Mouse (Mus musculus): ENCODE measurements around the gene Rerg. TPM values are rescaled to one million over a fixed set of nuclear protein-coding genes. Genes with fewer than 3 reads are reported as not detected.

Rerg gene
- polyA plus RNA-seq, 1 experiment: 3.1 TPM

GRCm38 (mm10) chr6:137061880-137062531 lies 108.3 kb downstream of the Rerg start:
- no peak overlapping the region for H3K4me2 ChIP-seq (ENCODE audit: low read depth)
- no peaks in the 10 kb centered on the region for H3K36me3 ChIP-seq (ENCODE audit: control insufficient read depth, insufficient read depth)
- no peaks in the 10 kb centered on the region for H3K79me2 ChIP-seq (ENCODE audit: control insufficient read depth, insufficient read depth)
- H3K27me3 ChIP-seq (ENCODE audit: control insufficient read depth, insufficient read depth, insufficient read length): no peaks in the 10 kb centered on the region
- TF ChIP-seq MAX (IDR thresholded peaks at IDR 0.05; ENCODE audit: low read depth): no peak
- no peak for TF ChIP-seq POLR2A (IDR thresholded peaks at IDR 0.05; ENCODE audit: insufficient read length, low read depth)
- TF ChIP-seq TCF3 (IDR thresholded peaks at IDR 0.05; ENCODE audit: insufficient read length, low read depth): no peak
- TF ChIP-seq E2F4 (IDR thresholded peaks at IDR 0.05; ENCODE audit: insufficient read depth): no peak
- no peak for TF ChIP-seq CEBPB (IDR thresholded peaks at IDR 0.05; ENCODE audit: insufficient read depth, poor library complexity, severe bottlenecking)
- TF ChIP-seq MYOG (IDR thresholded peaks at IDR 0.05; ENCODE audit: control insufficient read depth in 1 of 3, insufficient read depth in 1 of 3, insufficient read length in 2 of 3, low read depth in 2 of 3): no peak
- no peak for TF ChIP-seq POLR2AphosphoS2 (IDR thresholded peaks at IDR 0.05; ENCODE audit: insufficient read length, low read depth)
- no peak for TF ChIP-seq TCF12 (IDR thresholded peaks at IDR 0.05; ENCODE audit: insufficient read depth, poor library complexity, severe bottlenecking)
- no peak for TF ChIP-seq MYOD1 (IDR thresholded peaks at IDR 0.05; ENCODE audit: control insufficient read depth in 1 of 3, insufficient read length in 2 of 3, low read depth in 2 of 3)
- no peak for TF ChIP-seq REST (IDR thresholded peaks at IDR 0.05; ENCODE audit: insufficient read depth, insufficient read length)
- TF ChIP-seq USF1 (IDR thresholded peaks at IDR 0.05; ENCODE audit: low read depth): no peak
- TF ChIP-seq SRF (IDR thresholded peaks at IDR 0.05; ENCODE audit: control insufficient read depth, insufficient read length, low read depth): no peak
- no peak overlapping the region for H3K4me3 ChIP-seq
- no peak overlapping the region for H3ac ChIP-seq (ENCODE audit: control insufficient read depth, insufficient read length)

- Histone ChIP-seq H3K4me2 (ENCODE audit: low read depth) (no peak overlapping the region), H3K79me2 (ENCODE audit: control insufficient read depth, insufficient read depth) (no peaks in the 10 kb centered on the region), H3K27me3 (ENCODE audit: control insufficient read depth, insufficient read depth, insufficient read length) (no peaks in the 10 kb centered on the region), H3ac (ENCODE audit: control insufficient read depth, insufficient read length) (no peak overlapping the region), H3K4me3 (no peak overlapping the region), H3K36me3 (ENCODE audit: control insufficient read depth, insufficient read depth) (no peaks in the 10 kb centered on the region)
- TF ChIP-seq TCF12 (IDR thresholded peaks at IDR 0.05; ENCODE audit: insufficient read depth, poor library complexity, severe bottlenecking): no peak
- no peak for TF ChIP-seq POLR2AphosphoS2 (IDR thresholded peaks at IDR 0.05; ENCODE audit: insufficient read length, low read depth)
- no peak for TF ChIP-seq REST (IDR thresholded peaks at IDR 0.05; ENCODE audit: insufficient read depth, insufficient read length)
- TF ChIP-seq USF1 (IDR thresholded peaks at IDR 0.05; ENCODE audit: low read depth): no peak
- TF ChIP-seq POLR2A (IDR thresholded peaks at IDR 0.05; ENCODE audit: insufficient read length, low read depth): no peak
- TF ChIP-seq CEBPB (IDR thresholded peaks at IDR 0.05; ENCODE audit: insufficient read depth, poor library complexity, severe bottlenecking): no peak
- no peak for TF ChIP-seq E2F4 (IDR thresholded peaks at IDR 0.05; ENCODE audit: insufficient read depth)
- TF ChIP-seq MAX (IDR thresholded peaks at IDR 0.05; ENCODE audit: low read depth): no peak
- TF ChIP-seq TCF3 (IDR thresholded peaks at IDR 0.05; ENCODE audit: insufficient read length, low read depth): no peak
- TF ChIP-seq SRF (IDR thresholded peaks at IDR 0.05; ENCODE audit: control insufficient read depth, insufficient read length, low read depth): no peak
- no peak for TF ChIP-seq MYOG (IDR thresholded peaks at IDR 0.05; ENCODE audit: control insufficient read depth in 1 of 3, insufficient read depth in 1 of 3, insufficient read length in 2 of 3, low read depth in 2 of 3)
- no peak for TF ChIP-seq MYOD1 (IDR thresholded peaks at IDR 0.05; ENCODE audit: control insufficient read depth in 1 of 3, insufficient read length in 2 of 3, low read depth in 2 of 3)
Observed at GRCm38 (mm10) chr6:137060595-137060994, 109.7 kb downstream of the Rerg start.

- TF ChIP-seq USF1 (IDR thresholded peaks at IDR 0.05; ENCODE audit: low read depth): no peak
- TF ChIP-seq TCF3 (IDR thresholded peaks at IDR 0.05; ENCODE audit: insufficient read length, low read depth): no peak
- no peak for TF ChIP-seq MAX (IDR thresholded peaks at IDR 0.05; ENCODE audit: low read depth)
- no peak for TF ChIP-seq TCF12 (IDR thresholded peaks at IDR 0.05; ENCODE audit: insufficient read depth, poor library complexity, severe bottlenecking)
- TF ChIP-seq MYOG (IDR thresholded peaks at IDR 0.05; ENCODE audit: control insufficient read depth in 1 of 3, insufficient read depth in 1 of 3, insufficient read length in 2 of 3, low read depth in 2 of 3): no peak
- no peak for TF ChIP-seq SRF (IDR thresholded peaks at IDR 0.05; ENCODE audit: control insufficient read depth, insufficient read length, low read depth)
- no peak for TF ChIP-seq POLR2AphosphoS2 (IDR thresholded peaks at IDR 0.05; ENCODE audit: insufficient read length, low read depth)
- TF ChIP-seq E2F4 (IDR thresholded peaks at IDR 0.05; ENCODE audit: insufficient read depth): no peak
- no peak for TF ChIP-seq POLR2A (IDR thresholded peaks at IDR 0.05; ENCODE audit: insufficient read length, low read depth)
- TF ChIP-seq CEBPB (IDR thresholded peaks at IDR 0.05; ENCODE audit: insufficient read depth, poor library complexity, severe bottlenecking): no peak
- no peak for TF ChIP-seq REST (IDR thresholded peaks at IDR 0.05; ENCODE audit: insufficient read depth, insufficient read length)
- no peak for TF ChIP-seq MYOD1 (IDR thresholded peaks at IDR 0.05; ENCODE audit: control insufficient read depth in 1 of 3, insufficient read length in 2 of 3, low read depth in 2 of 3)
- H3ac ChIP-seq (ENCODE audit: control insufficient read depth, insufficient read length): no peak overlapping the region
- no peak overlapping the region for H3K4me2 ChIP-seq (ENCODE audit: low read depth)
- H3K79me2 ChIP-seq (ENCODE audit: control insufficient read depth, insufficient read depth): no peaks in the 10 kb centered on the region
- H3K36me3 ChIP-seq (ENCODE audit: control insufficient read depth, insufficient read depth): no peaks in the 10 kb centered on the region
- H3K27me3 ChIP-seq (ENCODE audit: control insufficient read depth, insufficient read depth, insufficient read length): no peaks in the 10 kb centered on the region
- no peak overlapping the region for H3K4me3 ChIP-seq
Observed at GRCm38 (mm10) chr6:137058257-137058656, 112.0 kb downstream of the Rerg start.

GRCm38 (mm10) chr6:137054073-137054472 lies 116.2 kb downstream of the Rerg start:
- Histone ChIP-seq H3K4me2 (ENCODE audit: low read depth) (no peak overlapping the region), H3K4me3 (no peak overlapping the region), H3K36me3 (ENCODE audit: control insufficient read depth, insufficient read depth) (no peaks in the 10 kb centered on the region), H3K79me2 (ENCODE audit: control insufficient read depth, insufficient read depth) (no peaks in the 10 kb centered on the region), H3ac (ENCODE audit: control insufficient read depth, insufficient read length) (no peak overlapping the region), H3K27me3 (ENCODE audit: control insufficient read depth, insufficient read depth, insufficient read length) (no peaks in the 10 kb centered on the region)
- TF ChIP-seq TCF12 (IDR thresholded peaks at IDR 0.05; ENCODE audit: insufficient read depth, poor library complexity, severe bottlenecking) (no peak), MAX (IDR thresholded peaks at IDR 0.05; ENCODE audit: low read depth) (no peak), E2F4 (IDR thresholded peaks at IDR 0.05; ENCODE audit: insufficient read depth) (no peak), SRF (IDR thresholded peaks at IDR 0.05; ENCODE audit: control insufficient read depth, insufficient read length, low read depth) (no peak), MYOG (IDR thresholded peaks at IDR 0.05; ENCODE audit: control insufficient read depth in 1 of 3, insufficient read depth in 1 of 3, insufficient read length in 2 of 3, low read depth in 2 of 3) (no peak), POLR2AphosphoS2 (IDR thresholded peaks at IDR 0.05; ENCODE audit: insufficient read length, low read depth) (no peak), USF1 (IDR thresholded peaks at IDR 0.05; ENCODE audit: low read depth) (no peak), MYOD1 (IDR thresholded peaks at IDR 0.05; ENCODE audit: control insufficient read depth in 1 of 3, insufficient read length in 2 of 3, low read depth in 2 of 3) (no peak), CEBPB (IDR thresholded peaks at IDR 0.05; ENCODE audit: insufficient read depth, poor library complexity, severe bottlenecking) (no peak), TCF3 (IDR thresholded peaks at IDR 0.05; ENCODE audit: insufficient read length, low read depth) (no peak), REST (IDR thresholded peaks at IDR 0.05; ENCODE audit: insufficient read depth, insufficient read length) (no peak), POLR2A (IDR thresholded peaks at IDR 0.05; ENCODE audit: insufficient read length, low read depth) (no peak)
